Mouse (Mus musculus) cerebellum, adult 9-11 months (tissue): ENCODE results near the gene Vmn1r185.
"Not testable (repeated sequence)": the region's sequence is repeated elsewhere in the genome, so short reads cannot be mapped to it uniquely, and the experiment has no call there.

Source experiments
- DNase-seq: peaks from one replicate; pipeline ENCODE4 v3.0.0; 2022

Gene Vmn1r185

DNA sequence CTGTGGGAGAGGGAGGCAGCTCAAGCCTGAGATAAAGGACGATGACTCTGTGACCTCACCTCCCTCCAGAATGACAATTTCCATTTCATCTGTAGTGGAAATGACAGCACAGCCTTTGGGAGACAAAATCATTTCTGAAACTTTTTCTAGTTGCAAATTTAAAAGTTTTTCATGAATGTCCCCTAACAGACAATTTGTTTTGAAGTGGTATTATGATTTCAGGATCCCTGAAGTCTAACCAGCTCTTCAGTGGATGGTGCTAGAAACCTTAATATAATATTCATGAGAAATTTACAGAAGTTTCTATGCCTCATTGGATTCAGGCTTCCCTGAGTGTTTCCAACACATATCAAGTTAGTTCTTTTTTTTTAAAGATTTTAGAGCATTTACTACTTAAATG is at the start of gene Vmn1r185:
Gene Vmn1r185 (minus strand): TSS at position 101 of the 400 bp plus-strand sequence.
- not testable (repeated sequence) for DNase-seq

DNA sequence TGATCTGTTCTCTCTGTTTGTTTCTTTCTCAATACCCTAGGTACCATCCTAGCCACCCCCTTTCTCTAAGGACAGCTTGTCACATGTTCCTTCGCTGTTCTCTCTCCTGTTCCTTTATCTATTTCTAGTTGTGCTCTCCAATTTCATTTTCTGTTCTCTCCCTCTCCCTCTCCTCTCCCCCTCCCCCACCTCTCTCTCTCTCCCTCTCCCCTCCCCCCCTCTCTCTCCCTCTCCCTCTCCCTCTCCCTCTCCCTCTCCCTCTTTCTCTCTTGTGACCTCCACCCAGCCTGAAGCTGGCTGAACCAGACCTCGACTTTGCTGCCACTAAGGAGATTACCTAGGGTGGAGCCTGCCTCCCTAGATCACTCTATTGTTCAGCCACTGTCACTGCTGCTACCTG is 49.2 kb upstream of the Vmn1r185 start:
- DNase-seq = not testable (repeated sequence)

DNA sequence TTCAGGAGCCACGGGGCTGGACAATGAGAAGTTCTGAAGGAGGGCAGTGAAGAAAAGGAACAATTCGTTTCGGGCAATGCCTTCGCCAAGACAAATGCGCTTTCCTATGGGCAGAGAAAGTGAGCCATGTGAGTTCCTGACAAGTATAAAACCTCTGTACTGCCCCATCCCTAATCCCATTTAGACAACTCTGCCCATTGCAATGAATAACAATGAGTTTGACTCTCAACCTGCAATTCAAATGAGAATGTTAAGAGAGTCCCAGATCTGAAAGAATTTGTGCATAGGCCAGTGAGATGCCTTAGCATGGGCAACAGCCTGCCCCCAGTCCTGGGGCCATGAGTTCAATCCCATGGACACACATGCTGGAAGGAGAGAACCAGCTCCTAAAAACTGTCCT is 47.7 kb upstream of the Vmn1r185 start:
- no peak for DNase-seq

DNA sequence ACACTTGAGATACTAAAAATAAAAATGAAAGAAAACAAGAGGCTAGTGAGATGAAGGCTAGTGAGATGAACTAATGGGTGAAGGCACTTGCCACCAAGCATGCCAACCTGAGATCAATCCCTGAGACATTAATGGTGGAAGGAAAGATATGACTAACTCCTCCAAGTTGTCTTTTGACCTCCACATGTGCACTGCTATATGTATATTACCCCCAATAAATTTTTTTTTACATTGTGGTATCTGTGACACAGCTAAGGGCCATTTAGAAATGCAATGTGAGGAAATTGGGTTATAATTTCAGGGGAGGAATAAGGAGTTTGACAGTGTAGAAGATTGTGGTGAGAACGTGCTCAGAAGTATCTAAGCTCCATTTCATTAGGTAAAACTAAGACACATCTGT is 28.5 kb downstream of the Vmn1r185 start:
- no peak for DNase-seq

DNA sequence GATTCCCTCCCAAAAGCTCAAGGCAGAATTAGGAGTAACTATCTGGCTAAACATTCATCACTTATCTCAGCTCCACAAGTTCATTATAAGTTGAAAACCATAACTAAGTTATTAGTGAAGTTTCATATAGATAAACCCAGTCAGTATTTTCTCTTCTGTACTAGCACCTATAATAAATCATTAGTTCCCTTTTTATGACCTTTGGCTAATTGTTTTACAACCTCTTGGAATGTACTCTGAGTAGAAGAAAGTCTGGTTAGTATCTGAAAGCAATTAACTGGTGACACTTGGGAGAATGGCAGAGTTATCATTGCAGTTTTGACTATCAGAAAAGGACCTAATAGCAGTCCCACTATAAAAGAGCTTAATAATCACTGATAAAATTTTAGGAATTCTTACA is 29.2 kb downstream of the Vmn1r185 start:
- no peak for DNase-seq
